Comparison of ENCODE assay signal across 9 mouse cellular contexts in the genomic region with DNA sequence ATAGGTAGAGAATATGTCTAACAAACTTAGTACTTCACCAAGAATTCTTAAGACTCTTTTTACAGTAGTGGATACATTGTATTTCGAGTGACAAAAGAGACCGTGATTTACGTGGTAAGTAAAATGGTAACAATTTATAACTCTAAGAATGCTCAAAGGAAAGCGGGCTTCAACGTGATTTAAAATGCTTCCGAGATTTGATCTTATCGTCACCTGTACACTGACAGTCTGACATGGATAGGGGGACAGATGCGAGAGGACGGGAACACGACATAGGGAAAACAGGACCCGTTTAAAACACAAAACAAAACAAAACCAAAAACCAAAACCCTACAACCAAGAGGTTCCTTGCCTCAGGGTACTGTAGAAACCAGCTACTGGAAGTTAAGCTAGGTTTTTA. TPM values are rescaled to one million over a fixed set of nuclear protein-coding genes. Genes with fewer than 3 reads are reported as not detected.
DNase-seq lines count a peak whose midpoint lies in the region; ATAC-seq lines count a peak whose summit lies in the region.
"Had no signal": no experiment of that assay in that cellular context is flagged by ENCODE, and none has a peak within 500 bp of the region (broad histone marks: within the 10 kb centered on the region; RNA-seq: fewer than 3 reads in every experiment).

No protein-coding gene starts in this region.

- peaks cover 36% of the 10 kb centered on the region for H3K4me1 ChIP-seq in megakaryocyte, embryonic 14.5 days
- peaks cover 16% of the 10 kb centered on the region for H3K4me1 ChIP-seq in limb, embryonic 13.5 days
- H3K4me1 ChIP-seq in stomach, embryonic 14.5 days (ENCODE audit: control insufficient read depth, insufficient read depth, low read length), result peaks cover 9% of the 10 kb centered on the region

- no peaks in the 10 kb centered on the region for H3K9me3 ChIP-seq in megakaryocyte, embryonic 14.5 days
- no peaks in the 10 kb centered on the region for H3K9me3 ChIP-seq in limb, embryonic 13.5 days
- no peaks in the 10 kb centered on the region for H3K9me3 ChIP-seq in stomach, embryonic 14.5 days (ENCODE audit: control insufficient read depth, low read depth, low read length)

- peak overlapping the region; percentile 91; the same call in 1 of the 2 replicates for H3K27ac ChIP-seq in limb, embryonic 13.5 days
- peak overlapping the region; percentile 40; the same call in 1 of the 2 replicates for H3K27ac ChIP-seq in stomach, embryonic 14.5 days (ENCODE audit: low read length)

- ATAC-seq in megakaryocyte, adult 5-6 weeks (ENCODE audit: poor library complexity, severe bottlenecking), result no peak
- no peak for ATAC-seq in limb, embryonic 13.5 days (ENCODE audit: low FRiP score, low read depth)
- no peak for ATAC-seq in stomach, embryonic 14.5 days (ENCODE audit: insufficient number of reproducible peaks, insufficient read depth, low FRiP score, low read depth)

- H3K4me2 ChIP-seq in limb, embryonic 13.5 days (replicated peaks), result peak overlapping the region; percentile 79
- peak overlapping the region; percentile 71 for H3K4me2 ChIP-seq in stomach, embryonic 14.5 days (replicated peaks; ENCODE audit: low read depth, low read length)

- DNase-seq in adrenal gland, postnatal 10 days, result peak; percentile 9
- DNase-seq in adrenal gland, postnatal 36 days, result no peak
- DNase-seq in right cerebral cortex, adult 2 months (ENCODE audit: low spot score in 2 of 2), result no peak
- DNase-seq in layer of hippocampus, postnatal 14 days (ENCODE audit: low spot score in 2 of 2), result no peak

- H3K36me3 ChIP-seq in megakaryocyte, embryonic 14.5 days (replicated peaks; ENCODE audit: low read length), result peaks cover 62% of the 10 kb centered on the region
- peaks cover 46% of the 10 kb centered on the region for H3K36me3 ChIP-seq in limb, embryonic 13.5 days
- peaks cover 40% of the 10 kb centered on the region for H3K36me3 ChIP-seq in stomach, embryonic 14.5 days (ENCODE audit: control insufficient read depth, insufficient read depth, low read length)

- 20% methylated on average over 11 of the region's 11 CpGs for WGBS in limb, embryonic 13.5 days
- WGBS in stomach, embryonic 14.5 days, result 15% methylated on average over 11 of the region's 11 CpGs

- H3K4me3 ChIP-seq in megakaryocyte, embryonic 14.5 days (replicated peaks), result peak overlapping the region; percentile 94
- H3K4me3 ChIP-seq in limb, embryonic 13.5 days, result peak overlapping the region; percentile 90
- H3K4me3 ChIP-seq in stomach, embryonic 14.5 days (ENCODE audit: low read depth, low read length), result peak overlapping the region; percentile 76

- no peaks in the 10 kb centered on the region for H3K27me3 ChIP-seq in megakaryocyte, embryonic 14.5 days (replicated peaks)
- H3K27me3 ChIP-seq in limb, embryonic 13.5 days, result no peaks in the 10 kb centered on the region
- no peaks in the 10 kb centered on the region for H3K27me3 ChIP-seq in stomach, embryonic 14.5 days (ENCODE audit: control insufficient read depth, insufficient read depth, low read length)

- H3K9ac ChIP-seq in limb, embryonic 13.5 days, result peak overlapping the region; percentile 92
- peak overlapping the region; percentile 75 for H3K9ac ChIP-seq in stomach, embryonic 14.5 days (replicated peaks; ENCODE audit: low read depth, low read length)

RNA-seq across cellular contexts. Expression of a gene that starts 0.6 kb away (rescaled TPM):
- total RNA-seq in adrenal gland, postnatal 10 days (2021), result 10 to 100 TPM; 34.2 to 40.2 TPM
- 10 to 100 TPM; 34.4 to 37.4 TPM for total RNA-seq in adrenal gland, postnatal 36 days (2021)
- 2.2 and 3.4 TPM in 2 replicates for polyA plus RNA-seq in megakaryocyte, embryonic 14.5 days (2012; ENCODE audit: insufficient read depth, low replicate concordance)
- 29.3 and 38.2 TPM in 2 replicates for total RNA-seq in megakaryocyte, adult 5-6 weeks (2015)
- 26.4 and 30.9 TPM in 2 replicates for total RNA-seq in megakaryocyte, adult 5-6 weeks (2017)
- polyA plus RNA-seq in limb, embryonic 13.5 days (2015; fragmentation: Nextera tagmentation; extraction: Ambion mirVana), result 51.9 and 52.2 TPM in 2 replicates
- 47.2 and 48.3 TPM in 2 replicates for polyA plus RNA-seq in stomach, embryonic 14.5 days (2014; fragmentation: Nextera tagmentation; extraction: Ambion mirVana)
- total RNA-seq in layer of hippocampus, postnatal 14 days (2021), result 10 to 100 TPM; 57.5 to 66.0 TPM

RNA-seq across cellular contexts. Expression of a gene that starts 0.8 kb away (rescaled TPM):
- total RNA-seq in adrenal gland, postnatal 10 days (2021), result 100 to 1,000 TPM; 117 TPM
- total RNA-seq in adrenal gland, postnatal 36 days (2021), result 100 to 1,000 TPM; 154 to 214 TPM
- polyA plus RNA-seq in megakaryocyte, embryonic 14.5 days (2012; ENCODE audit: insufficient read depth, low replicate concordance), result 21.3 and 90.4 TPM in 2 replicates
- total RNA-seq in megakaryocyte, adult 5-6 weeks (2015), result 45.5 and 61.6 TPM in 2 replicates
- 166 and 169 TPM in 2 replicates for total RNA-seq in megakaryocyte, adult 5-6 weeks (2017)
- polyA plus RNA-seq in limb, embryonic 13.5 days (2015; fragmentation: Nextera tagmentation; extraction: Ambion mirVana), result 218 and 223 TPM in 2 replicates
- 176 and 187 TPM in 2 replicates for polyA plus RNA-seq in stomach, embryonic 14.5 days (2014; fragmentation: Nextera tagmentation; extraction: Ambion mirVana)
- total RNA-seq in layer of hippocampus, postnatal 14 days (2021), result 100 to 1,000 TPM; 147 to 157 TPM

RNA-seq across cellular contexts. Expression of a gene that starts 26.9 kb away (rescaled TPM):
- total RNA-seq in adrenal gland, postnatal 10 days (2021), result under 1 TPM; 0.42 to 0.55 TPM
- total RNA-seq in adrenal gland, postnatal 36 days (2021), result under 1 TPM; 0.33 to 0.66 TPM
- not detected in 2 replicates for polyA plus RNA-seq in megakaryocyte, embryonic 14.5 days (2012; ENCODE audit: insufficient read depth, low replicate concordance)
- 0.87 and 1.9 TPM in 2 replicates for total RNA-seq in megakaryocyte, adult 5-6 weeks (2015)
- 0.45 and 0.81 TPM in 2 replicates for total RNA-seq in megakaryocyte, adult 5-6 weeks (2017)
- 0.57 and 0.59 TPM in 2 replicates for polyA plus RNA-seq in limb, embryonic 13.5 days (2015; fragmentation: Nextera tagmentation; extraction: Ambion mirVana)
- 0.67 and 0.78 TPM in 2 replicates for polyA plus RNA-seq in stomach, embryonic 14.5 days (2014; fragmentation: Nextera tagmentation; extraction: Ambion mirVana)
- 1 to 10 TPM in 1 of 2 experiments, under 1 TPM in 1; 0.93 to 1.2 TPM for total RNA-seq in layer of hippocampus, postnatal 14 days (2021)

RNA-seq across cellular contexts. Expression of a gene that starts 34.1 kb away (rescaled TPM):
- total RNA-seq in adrenal gland, postnatal 10 days (2021), result under 1 TPM; 0.18 to 0.55 TPM
- under 1 TPM; 0.13 to 0.17 TPM for total RNA-seq in adrenal gland, postnatal 36 days (2021)
- polyA plus RNA-seq in megakaryocyte, embryonic 14.5 days (2012; ENCODE audit: insufficient read depth, low replicate concordance), result 0.04 TPM in 1 of 2 replicates, not detected in the other
- total RNA-seq in megakaryocyte, adult 5-6 weeks (2015), result not detected in 2 replicates
- not detected in 2 replicates for total RNA-seq in megakaryocyte, adult 5-6 weeks (2017)
- polyA plus RNA-seq in limb, embryonic 13.5 days (2015; fragmentation: Nextera tagmentation; extraction: Ambion mirVana), result 1.4 and 1.5 TPM in 2 replicates
- 0.29 and 0.57 TPM in 2 replicates for polyA plus RNA-seq in stomach, embryonic 14.5 days (2014; fragmentation: Nextera tagmentation; extraction: Ambion mirVana)
- under 1 TPM; 0.52 to 0.60 TPM for total RNA-seq in layer of hippocampus, postnatal 14 days (2021)
- total RNA-seq: neutrophil, adult 5-6 weeks had no signal
